Mouse (Mus musculus) hindbrain, embryonic 15.5 days (tissue): ENCODE results near the gene Ppp2ca. TPM values are rescaled to one million over a fixed set of nuclear protein-coding genes. Genes with fewer than 3 reads are reported as not detected.

ENCODE experiments used
- ATAC-seq: fragments of 200-750 bp; cut with Nextera tagmentation; 2 replicates; pipeline ENCODE4 v1.8.0; 2017; ENCODE audit warnings: low read depth, moderate number of reproducible peaks, moderate TSS enrichment; ENCODE audit not compliant: low FRiP score
- H3K27ac ChIP-seq: fragments of 300-500 bp; sonication (generic); replicated peaks from 2 replicates; pipeline ENCODE4 v1.5.1; 2015; ENCODE audit warnings: mild to moderate bottlenecking, inconsistent platforms
- H3K27me3 ChIP-seq: fragments of 300-500 bp; sonication (generic); 2 replicates; pipeline ENCODE4 v1.6.1; 2015; ENCODE audit warnings: control low read depth, inconsistent platforms
- H3K36me3 ChIP-seq: fragments of 300-500 bp; sonication (generic); 2 replicates; pipeline ENCODE4 v1.6.1; 2015; ENCODE audit warnings: control low read depth, inconsistent platforms
- H3K4me1 ChIP-seq: fragments of 300-500 bp; sonication (generic); replicated peaks from 2 replicates; pipeline ENCODE4 v1.6.1; 2015; ENCODE audit warnings: control low read depth, inconsistent platforms
- H3K4me2 ChIP-seq: fragments of 300-500 bp; sonication (generic); 2 replicates; pipeline ENCODE4 v1.6.1; 2015; ENCODE audit warnings: moderate library complexity, mild to moderate bottlenecking, inconsistent platforms
- H3K4me3 ChIP-seq: fragments of 300-500 bp; sonication (generic); 2 replicates; pipeline ENCODE4 v1.5.1; 2015; ENCODE audit warnings: mild to moderate bottlenecking, inconsistent platforms
- H3K9ac ChIP-seq: fragments of 300-500 bp; sonication (generic); 2 replicates; pipeline ENCODE4 v1.6.1; 2015; ENCODE audit warnings: inconsistent platforms
- H3K9me3 ChIP-seq: fragments of 300-500 bp; sonication (generic); 2 replicates; pipeline ENCODE4 v1.6.1; 2016; ENCODE audit warnings: control low read depth, inconsistent platforms
- WGBS: fragments of 180-500 bp; shearing (Covaris S2); methylation state at CpG from one replicate; pipeline ENCODE4 v1.1.7; 2015; 5-methylcytosine and 5-hydroxymethylcytosine counted together
- polyA plus RNA-seq: library from polyadenylated mRNA; unstranded; fragments of >200 nt; fragmentation: Nextera tagmentation; extraction: Ambion mirVana; gene quantifications from 2 replicates; pipeline ENCODE4 v1.2.1, GENCODE M21; 2015

The Ppp2ca gene
- 126 and 131 TPM in 2 replicates for polyA plus RNA-seq

- Histone ChIP-seq H3K27me3 (no peaks in the 10 kb centered on the region), H3K27ac (peak within 1 kb of the TSS; percentile 95), H3K9me3 (no peaks in the 10 kb centered on the region), H3K4me1 (peaks cover 41% of the 10 kb centered on the region), H3K4me2 (peak within 1 kb of the TSS; percentile 96), H3K9ac (peak within 1 kb of the TSS; percentile 84), H3K36me3 (no peaks in the 10 kb centered on the region), H3K4me3 (peak within 1 kb of the TSS; percentile 100)
- under 1% methylated on average over 43 of the region's 53 CpGs for WGBS
- ATAC-seq = peak; percentile 97
Observed at GRCm38 (mm10) chr11:52098398-52098946, at the start of gene Ppp2ca. Ppp2ca (plus strand) TSS chr11:52098681.

GRCm38 (mm10) chr11:52053371-52053770, 45.1 kb upstream of the Ppp2ca start:
- Histone ChIP-seq H3K27ac (no peak overlapping the region), H3K9ac (no peak overlapping the region), H3K4me1 (no peaks in the 10 kb centered on the region), H3K36me3 (no peaks in the 10 kb centered on the region), H3K4me2 (no peak overlapping the region), H3K4me3 (no peak overlapping the region), H3K27me3 (no peaks in the 10 kb centered on the region), H3K9me3 (no peaks in the 10 kb centered on the region)
- ATAC-seq = no peak
- WGBS = 91% methylated on average over 6 of the region's 6 CpGs

GRCm38 (mm10) chr11:52054728-52055127, 43.8 kb upstream of the Ppp2ca start:
- Histone ChIP-seq H3K36me3 (no peaks in the 10 kb centered on the region), H3K4me2 (no peak overlapping the region), H3K9ac (no peak overlapping the region), H3K27me3 (no peaks in the 10 kb centered on the region), H3K9me3 (no peaks in the 10 kb centered on the region), H3K27ac (no peak overlapping the region), H3K4me1 (no peaks in the 10 kb centered on the region), H3K4me3 (no peak overlapping the region)
- no peak for ATAC-seq
- WGBS = 84% methylated on average over 3 of the region's 3 CpGs

DNA sequence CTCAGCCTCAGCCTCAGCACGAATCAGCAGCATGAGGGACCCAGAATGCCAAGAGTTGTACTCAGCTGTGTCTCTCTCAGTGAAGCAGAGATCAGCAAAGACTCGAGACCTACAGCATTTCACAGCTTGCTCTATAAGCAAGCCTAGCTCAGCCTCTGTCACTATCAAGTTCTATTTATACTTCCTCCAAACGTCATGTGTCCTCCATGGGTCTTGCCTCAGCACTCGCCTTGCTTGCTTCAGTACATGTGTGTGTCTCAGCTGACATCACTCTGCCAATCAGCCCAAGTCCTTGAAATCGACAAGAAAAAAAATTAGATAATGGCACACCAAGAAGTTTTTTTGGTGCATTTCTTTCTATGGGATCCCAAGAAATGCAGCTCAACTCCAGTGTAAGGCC, 42.3 kb upstream of the Ppp2ca start:
- H3K27me3 ChIP-seq = no peaks in the 10 kb centered on the region
- no peak overlapping the region for H3K4me2 ChIP-seq
- 88% methylated on average over 5 of the region's 5 CpGs for WGBS
- H3K36me3 ChIP-seq = no peaks in the 10 kb centered on the region
- ATAC-seq = no peak
- no peaks in the 10 kb centered on the region for H3K4me1 ChIP-seq
- H3K9ac ChIP-seq = no peak overlapping the region
- H3K9me3 ChIP-seq = no peaks in the 10 kb centered on the region
- no peak overlapping the region for H3K4me3 ChIP-seq
- H3K27ac ChIP-seq = no peak overlapping the region

- no peaks in the 10 kb centered on the region for H3K36me3 ChIP-seq
- no peak overlapping the region for H3K27ac ChIP-seq
- no peak for ATAC-seq
- WGBS = 74% methylated on average over 5 of the region's 5 CpGs
- no peak overlapping the region for H3K9ac ChIP-seq
- no peaks in the 10 kb centered on the region for H3K27me3 ChIP-seq
- no peak overlapping the region for H3K4me3 ChIP-seq
- no peak overlapping the region for H3K4me2 ChIP-seq
- H3K9me3 ChIP-seq = no peaks in the 10 kb centered on the region
- H3K4me1 ChIP-seq = no peaks in the 10 kb centered on the region
Observed at GRCm38 (mm10) chr11:52059001-52059400, 39.5 kb upstream of the Ppp2ca start.

- no peaks in the 10 kb centered on the region for H3K27me3 ChIP-seq
- H3K27ac ChIP-seq = no peak overlapping the region
- H3K4me3 ChIP-seq = no peak overlapping the region
- no peak for ATAC-seq
- H3K9ac ChIP-seq = no peak overlapping the region
- H3K4me1 ChIP-seq = no peaks in the 10 kb centered on the region
- H3K4me2 ChIP-seq = no peak overlapping the region
- H3K36me3 ChIP-seq = no peaks in the 10 kb centered on the region
- no peaks in the 10 kb centered on the region for H3K9me3 ChIP-seq
- WGBS = 95% methylated on average over 4 of the region's 4 CpGs
Observed at GRCm38 (mm10) chr11:52060315-52060714, 38.2 kb upstream of the Ppp2ca start.

DNA sequence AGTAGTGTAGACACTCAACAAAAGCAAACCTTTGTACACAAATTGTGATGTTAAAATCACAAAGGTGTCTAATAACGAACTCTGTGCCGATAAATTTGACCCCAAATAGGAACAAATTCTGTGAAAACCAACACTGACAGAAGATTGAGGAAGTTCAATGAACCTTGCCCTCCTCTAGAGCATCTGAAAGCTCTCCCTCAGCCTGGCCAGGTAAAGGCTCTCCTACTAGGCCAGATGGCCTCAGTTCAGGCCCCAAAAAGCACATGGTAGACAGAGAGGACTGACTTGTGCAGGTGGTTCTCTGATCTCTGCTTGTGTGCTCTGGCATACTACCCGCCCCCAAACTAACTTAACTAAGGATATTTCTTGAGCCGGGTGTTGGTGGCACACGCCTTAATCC, 36.1 kb upstream of the Ppp2ca start:
- no peak overlapping the region for H3K4me2 ChIP-seq
- H3K4me1 ChIP-seq = no peaks in the 10 kb centered on the region
- no peaks in the 10 kb centered on the region for H3K36me3 ChIP-seq
- H3K9ac ChIP-seq = no peak overlapping the region
- no peaks in the 10 kb centered on the region for H3K27me3 ChIP-seq
- H3K9me3 ChIP-seq = no peaks in the 10 kb centered on the region
- ATAC-seq = no peak
- H3K27ac ChIP-seq = no peak overlapping the region
- WGBS = 98% methylated on average over 5 of the region's 5 CpGs
- H3K4me3 ChIP-seq = no peak overlapping the region

- Histone ChIP-seq H3K4me1 (no peaks in the 10 kb centered on the region), H3K4me2 (no peak overlapping the region), H3K9me3 (no peaks in the 10 kb centered on the region), H3K4me3 (no peak overlapping the region), H3K27me3 (no peaks in the 10 kb centered on the region), H3K36me3 (no peaks in the 10 kb centered on the region), H3K27ac (no peak overlapping the region), H3K9ac (no peak overlapping the region)
- WGBS = 57% methylated on average over 3 of the region's 3 CpGs
- no peak for ATAC-seq
Observed at GRCm38 (mm10) chr11:52064398-52064797, 34.1 kb upstream of the Ppp2ca start.

GRCm38 (mm10) chr11:52065841-52066240, 32.6 kb upstream of the Ppp2ca start:
- no peak overlapping the region for H3K9ac ChIP-seq
- no peaks in the 10 kb centered on the region for H3K4me1 ChIP-seq
- no peak for ATAC-seq
- no peaks in the 10 kb centered on the region for H3K9me3 ChIP-seq
- H3K27ac ChIP-seq = no peak overlapping the region
- H3K4me2 ChIP-seq = no peak overlapping the region
- no peaks in the 10 kb centered on the region for H3K27me3 ChIP-seq
- no peaks in the 10 kb centered on the region for H3K36me3 ChIP-seq
- H3K4me3 ChIP-seq = no peak overlapping the region
- WGBS = 13% methylated on average over 5 of the region's 5 CpGs

DNA sequence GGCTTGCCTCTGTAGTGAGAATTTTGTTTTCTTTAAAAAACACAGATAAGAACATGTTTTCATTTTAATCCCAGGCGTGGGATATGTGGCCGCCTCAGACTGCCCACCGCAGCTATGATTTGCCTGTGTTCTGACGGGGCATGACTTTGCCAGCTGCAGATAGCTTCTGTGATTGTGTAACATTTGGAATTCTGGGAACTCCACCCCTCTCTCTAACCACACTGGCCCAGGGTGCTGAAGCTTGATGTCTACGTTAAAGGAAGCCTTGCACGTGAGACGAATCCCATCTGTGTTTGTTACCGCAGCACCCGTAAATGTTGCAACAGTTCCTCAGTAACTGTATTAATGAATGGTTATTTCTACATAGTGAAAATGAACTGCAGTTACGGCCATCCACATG, 26.7 kb upstream of the Ppp2ca start:
- no peak overlapping the region for H3K4me2 ChIP-seq

DNA sequence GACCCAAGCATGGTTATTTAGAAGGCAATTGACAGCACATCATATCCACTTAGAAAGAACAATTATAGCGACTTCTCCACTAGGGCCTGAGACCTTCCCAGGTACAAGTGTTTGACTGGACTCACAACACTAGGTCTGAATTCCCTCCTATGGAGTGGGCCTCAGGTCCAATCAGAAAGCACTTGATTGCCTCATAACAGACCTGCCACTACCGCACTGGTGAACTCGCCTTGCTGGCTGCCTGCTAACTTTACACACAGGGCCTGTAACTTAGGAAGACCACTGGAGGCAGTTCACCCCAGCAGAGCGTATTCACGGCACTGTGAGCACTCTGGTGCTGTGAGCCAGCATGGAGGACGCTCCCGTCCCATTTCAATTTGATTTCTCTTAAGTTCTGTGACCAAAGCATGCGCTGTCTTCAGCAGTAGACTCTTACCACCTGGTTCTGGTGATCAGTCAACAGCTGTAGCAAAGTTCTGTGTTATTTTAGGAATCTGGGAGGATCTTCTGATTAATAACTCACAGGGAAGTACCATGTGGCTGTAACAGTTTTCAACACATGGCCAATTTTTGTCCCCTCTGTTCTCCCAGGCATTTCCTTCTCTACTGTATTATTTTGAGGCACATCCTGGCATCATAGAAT, 24.8 kb upstream of the Ppp2ca start:
- Histone ChIP-seq H3K4me1 (no peaks in the 10 kb centered on the region), H3K36me3 (no peaks in the 10 kb centered on the region), H3K9me3 (no peaks in the 10 kb centered on the region), H3K27ac (no peak overlapping the region), H3K4me3 (no peak overlapping the region), H3K4me2 (no peak overlapping the region), H3K9ac (no peak overlapping the region), H3K27me3 (no peaks in the 10 kb centered on the region)
- WGBS = 83% methylated on average over 8 of the region's 8 CpGs
- ATAC-seq = no peak

More for the DNA sequence above, 26.7 kb upstream of the Ppp2ca start:
- H3K4me3 ChIP-seq = no peak overlapping the region
- no peaks in the 10 kb centered on the region for H3K27me3 ChIP-seq
- WGBS = 88% methylated on average over 10 of the region's 10 CpGs
- no peaks in the 10 kb centered on the region for H3K4me1 ChIP-seq
- no peak overlapping the region for H3K27ac ChIP-seq
- no peak for ATAC-seq
- H3K36me3 ChIP-seq = no peaks in the 10 kb centered on the region
- H3K9me3 ChIP-seq = no peaks in the 10 kb centered on the region
- no peak overlapping the region for H3K9ac ChIP-seq

GRCm38 (mm10) chr11:52074626-52075470, 23.6 kb upstream of the Ppp2ca start:
- no peak overlapping the region for H3K9ac ChIP-seq
- no peaks in the 10 kb centered on the region for H3K36me3 ChIP-seq
- 76% methylated on average over 14 of the region's 14 CpGs for WGBS
- no peak for ATAC-seq
- no peak overlapping the region for H3K4me2 ChIP-seq
- no peaks in the 10 kb centered on the region for H3K4me1 ChIP-seq
- no peak overlapping the region for H3K4me3 ChIP-seq
- H3K9me3 ChIP-seq = no peaks in the 10 kb centered on the region
- no peak overlapping the region for H3K27ac ChIP-seq
- H3K27me3 ChIP-seq = no peaks in the 10 kb centered on the region
